Mouse (Mus musculus): ENCODE measurements at regions not wholly inside any gene's neighbourhood (a gene's known extent, or its start where the extent isn't known, plus 50 kb on each side); places are given as distances from the start of the nearest gene placed in this dataset.

DNA sequence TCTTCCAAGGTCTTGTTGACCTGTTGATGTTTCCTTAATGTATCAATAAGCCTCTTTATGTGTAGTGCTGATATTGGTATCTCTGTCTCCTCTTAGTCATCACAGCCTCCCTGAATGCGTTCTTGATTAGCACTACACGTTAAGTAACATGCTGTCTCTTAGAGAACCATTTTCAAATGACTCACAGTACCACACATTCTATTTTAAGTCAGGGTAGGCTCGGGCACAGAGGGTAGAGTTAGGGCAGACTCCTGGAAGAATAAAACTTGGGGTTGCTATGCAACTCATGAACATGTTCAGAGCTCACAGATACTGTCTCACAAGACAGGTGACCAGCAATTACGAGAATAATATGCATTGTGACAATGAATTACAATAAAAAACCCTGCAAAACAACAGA is 320.1 kb upstream of the Sdr16c6 start:
- TF ChIP-seq CTCF (IDR thresholded peaks at IDR 0.05; ENCODE audit: low read depth) (no peak), EP300 (optimal IDR thresholded peaks at IDR 0.05) (no peak)

Data from stomach, postnatal 0 days (tissue).